Mouse (Mus musculus) liver, embryonic 11.5 days (tissue): Measurements from ENCODE around the gene Myo9b. TPM values are rescaled to one million over a fixed set of nuclear protein-coding genes. Genes with fewer than 3 reads are reported as not detected.
"Not testable (repeated sequence)": the region's sequence is repeated elsewhere in the genome, so short reads cannot be mapped to it uniquely, and the experiment has no call there.

Experiments used
- ATAC-seq: fragments of 200-750 bp; cut with Nextera tagmentation; replicated peaks from 2 replicates; pipeline ENCODE4 v1.8.0; 2017; ENCODE audit warnings: moderate number of reproducible peaks, mild to moderate bottlenecking, moderate TSS enrichment, moderate library complexity; ENCODE audit not compliant: low FRiP score
- DNase-seq: peaks from one replicate; pipeline ENCODE4 v3.0.0-alpha.2; 2017; ENCODE audit warnings: low spot score
- H3K27ac ChIP-seq: fragments of 300-500 bp; sonication (generic); 2 replicates; pipeline ENCODE4 v1.5.1; 2014; ENCODE audit warnings: mild to moderate bottlenecking, low read depth, low read length, control low read depth
- H3K27me3 ChIP-seq: fragments of 300-500 bp; sonication (generic); replicated peaks from 2 replicates; pipeline ENCODE4 v1.6.1; 2014; ENCODE audit warnings: low read length, mixed read lengths; ENCODE audit not compliant: control insufficient read depth, insufficient read depth
- H3K36me3 ChIP-seq: fragments of 300-500 bp; sonication (generic); 2 replicates; pipeline ENCODE4 v1.6.1; 2014; ENCODE audit warnings: mild to moderate bottlenecking, low read length, moderate library complexity, mixed read lengths; ENCODE audit not compliant: control insufficient read depth, insufficient read depth
- H3K4me1 ChIP-seq: fragments of 300-500 bp; sonication (generic); replicated peaks from 2 replicates; pipeline ENCODE4 v1.6.1; 2014; ENCODE audit warnings: low read length, mixed read lengths; ENCODE audit not compliant: control insufficient read depth, insufficient read depth
- H3K4me2 ChIP-seq: fragments of 300-500 bp; sonication (generic); 2 replicates; pipeline ENCODE4 v1.6.1; 2014; ENCODE audit warnings: mild to moderate bottlenecking, control low read depth, moderate library complexity
- H3K4me3 ChIP-seq: fragments of 300-500 bp; sonication (generic); 2 replicates; pipeline ENCODE4 v1.5.1; 2014; ENCODE audit warnings: low read depth, low read length, control low read depth
- H3K9ac ChIP-seq: fragments of 300-500 bp; sonication (generic); 2 replicates; pipeline ENCODE4 v1.6.1; 2014; ENCODE audit warnings: low read depth, low read length, control low read depth
- H3K9me3 ChIP-seq: fragments of 300-500 bp; sonication (generic); 2 replicates; pipeline ENCODE4 v1.6.1; 2016; ENCODE audit warnings: low read length, inconsistent platforms, mixed read lengths; ENCODE audit not compliant: control insufficient read depth
- WGBS: fragments of 180-500 bp; shearing (Covaris S2); extraction: QIAGEN DNeasy Blood & Tissue Kit; methylation state at CpG from one replicate; pipeline ENCODE4 v1.1.7; 2014; 5-methylcytosine and 5-hydroxymethylcytosine counted together
- polyA plus RNA-seq: library from polyadenylated mRNA; unstranded; fragments of >200 nt; fragmentation: Nextera tagmentation; extraction: Ambion mirVana; gene quantifications from 2 replicates; pipeline ENCODE4 v1.2.1, GENCODE M21; 2014

The Myo9b gene
- polyA plus RNA-seq, 1 experiment from 2014 or later, result 19.0 TPM

- Histone ChIP-seq H3K4me2 (no peak overlapping the region), H3K36me3 (peaks cover 13% of the 10 kb centered on the region), H3K27me3 (no peaks in the 10 kb centered on the region), H3K4me3 (no peak overlapping the region), H3K9me3 (peaks cover 3% of the 10 kb centered on the region; the same call in 1 of the 2 replicates), H3K4me1 (no peaks in the 10 kb centered on the region), H3K27ac (no peak overlapping the region), H3K9ac (no peak overlapping the region)
- DNase-seq, result no peak
- 78% methylated on average over 7 of the region's 7 CpGs for WGBS
- ATAC-seq, result no peak
Observed at GRCm38 (mm10) chr8:71289098-71289497, 16.6 kb downstream of the Myo9b start.

GRCm38 (mm10) chr8:71290211-71290610 lies 17.7 kb downstream of the Myo9b start:
- H3K27me3 ChIP-seq, result no peaks in the 10 kb centered on the region
- ATAC-seq (no peak; the same call in 1 of the 2 replicates), DNase-seq (no peak)
- no peak overlapping the region for H3K4me2 ChIP-seq
- no peak overlapping the region for H3K9ac ChIP-seq
- 93% methylated on average over 21 of the region's 21 CpGs for WGBS
- H3K9me3 ChIP-seq, result peaks cover 3% of the 10 kb centered on the region; the same call in 1 of the 2 replicates
- H3K4me1 ChIP-seq, result no peaks in the 10 kb centered on the region
- no peak overlapping the region for H3K27ac ChIP-seq
- H3K36me3 ChIP-seq, result peaks cover 13% of the 10 kb centered on the region
- no peak overlapping the region for H3K4me3 ChIP-seq

GRCm38 (mm10) chr8:71290911-71291310 lies 18.4 kb downstream of the Myo9b start:
- 95% methylated on average over 10 of the region's 10 CpGs for WGBS
- Histone ChIP-seq H3K4me3 (no peak overlapping the region), H3K4me2 (no peak overlapping the region), H3K4me1 (no peaks in the 10 kb centered on the region), H3K27me3 (no peaks in the 10 kb centered on the region), H3K9me3 (peaks cover 3% of the 10 kb centered on the region; the same call in 1 of the 2 replicates), H3K36me3 (peaks cover 13% of the 10 kb centered on the region), H3K27ac (no peak overlapping the region), H3K9ac (no peak overlapping the region)
- ATAC-seq (no peak), DNase-seq (no peak)

DNA sequence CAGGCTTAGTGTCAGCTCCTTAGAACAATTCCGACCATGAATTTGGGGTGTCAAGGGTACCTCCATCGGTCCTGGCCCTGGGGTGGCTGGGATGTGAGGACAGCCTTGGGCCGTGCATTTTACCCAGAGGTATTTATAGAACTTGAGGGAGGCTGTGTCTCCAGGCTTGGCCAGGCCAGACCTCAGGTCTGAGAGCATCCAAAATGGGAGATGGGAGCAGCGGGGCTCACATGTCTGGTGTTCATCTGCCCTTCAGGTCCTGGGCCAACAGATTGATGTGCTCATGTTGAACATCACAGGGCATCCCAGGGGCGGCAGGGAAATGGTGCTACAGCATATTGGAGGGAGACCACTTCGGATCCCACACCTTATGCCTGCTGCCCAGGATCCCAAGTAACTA lies 18.8 kb downstream of the Myo9b start:
- ATAC-seq (no peak), DNase-seq (no peak)
- Histone ChIP-seq H3K4me1 (no peaks in the 10 kb centered on the region), H3K9me3 (peaks cover 3% of the 10 kb centered on the region; the same call in 1 of the 2 replicates), H3K4me2 (no peak overlapping the region), H3K27ac (no peak overlapping the region), H3K4me3 (no peak overlapping the region), H3K36me3 (peaks cover 13% of the 10 kb centered on the region), H3K27me3 (no peaks in the 10 kb centered on the region), H3K9ac (no peak overlapping the region)
- WGBS, result 87% methylated on average over 6 of the region's 6 CpGs

DNA sequence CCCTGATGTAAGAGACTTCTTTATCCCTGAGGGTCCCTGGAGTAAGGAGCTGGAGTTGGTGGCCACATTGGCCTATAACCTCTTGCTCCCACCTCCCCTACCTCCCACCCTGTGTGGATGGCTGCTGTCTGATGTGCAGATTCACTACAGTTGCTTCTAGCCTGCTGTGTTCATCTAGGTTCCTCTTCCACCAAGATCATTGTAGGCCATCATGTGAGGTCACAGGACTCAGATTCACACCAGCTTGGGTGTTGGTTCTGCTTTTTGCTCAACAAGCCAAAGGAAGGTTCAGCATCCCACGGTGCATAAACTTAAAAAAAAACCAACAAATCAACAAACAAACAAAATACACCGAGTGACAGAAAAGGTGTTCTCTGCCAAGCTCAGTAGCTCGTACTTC lies 21.4 kb downstream of the Myo9b start:
- not testable (repeated sequence) for H3K4me3 ChIP-seq, DNase-seq, H3K27me3 ChIP-seq, H3K9ac ChIP-seq, H3K4me1 ChIP-seq, H3K9me3 ChIP-seq, H3K4me2 ChIP-seq, ATAC-seq, H3K27ac ChIP-seq
- WGBS, result 76% methylated on average over 3 of the region's 3 CpGs
- peaks cover 13% of the 10 kb centered on the region for H3K36me3 ChIP-seq

GRCm38 (mm10) chr8:71296188-71296621 lies 23.7 kb downstream of the Myo9b start:
- Histone ChIP-seq H3K36me3 (peaks cover 2% of the 10 kb centered on the region), H3K9ac (no peak overlapping the region), H3K4me1 (no peaks in the 10 kb centered on the region), H3K27ac (no peak overlapping the region), H3K4me3 (no peak overlapping the region), H3K4me2 (no peak overlapping the region), H3K27me3 (no peaks in the 10 kb centered on the region), H3K9me3 (no peaks in the 10 kb centered on the region)
- no peak for DNase-seq
- ATAC-seq, result no peak
- WGBS, result 65% methylated on average over 2 of the region's 2 CpGs

GRCm38 (mm10) chr8:71296784-71297183 lies 24.3 kb downstream of the Myo9b start:
- ATAC-seq (no peak), DNase-seq (no peak)
- Histone ChIP-seq H3K27me3 (no peaks in the 10 kb centered on the region), H3K4me1 (no peaks in the 10 kb centered on the region), H3K9ac (no peak overlapping the region), H3K4me3 (no peak overlapping the region), H3K4me2 (no peak overlapping the region), H3K9me3 (no peaks in the 10 kb centered on the region), H3K36me3 (no peaks in the 10 kb centered on the region), H3K27ac (no peak overlapping the region)
- 88% methylated on average over 2 of the region's 2 CpGs for WGBS

- Histone ChIP-seq H3K4me2 (no peak overlapping the region), H3K4me1 (no peaks in the 10 kb centered on the region), H3K9ac (no peak overlapping the region), H3K9me3 (no peaks in the 10 kb centered on the region), H3K4me3 (no peak overlapping the region), H3K36me3 (peaks cover 5% of the 10 kb centered on the region; the same call in 1 of the 2 replicates), H3K27ac (no peak overlapping the region), H3K27me3 (no peaks in the 10 kb centered on the region)
- WGBS, result 90% methylated on average over 1 of the region's 1 CpGs
- DNase-seq, result no peak
- no peak for ATAC-seq
Observed at GRCm38 (mm10) chr8:71297439-71297838, 24.9 kb downstream of the Myo9b start.

- Histone ChIP-seq H3K4me1 (no peaks in the 10 kb centered on the region), H3K9me3 (no peaks in the 10 kb centered on the region), H3K4me2 (no peak overlapping the region), H3K9ac (no peak overlapping the region), H3K27ac (no peak overlapping the region), H3K27me3 (no peaks in the 10 kb centered on the region), H3K4me3 (no peak overlapping the region), H3K36me3 (peaks cover 11% of the 10 kb centered on the region; the same call in 1 of the 2 replicates)
- ATAC-seq, result no peak
- 85% methylated on average over 3 of the region's 3 CpGs for WGBS
- no peak for DNase-seq
Observed at GRCm38 (mm10) chr8:71299716-71300115, 27.2 kb downstream of the Myo9b start.
